Mouse (Mus musculus): Measurements from ENCODE around the gene R3hdml. TPM values are rescaled to one million over a fixed set of nuclear protein-coding genes. Genes with fewer than 3 reads are reported as not detected.
A peak's percentile ranks its signal among the peaks of the same experiment; 100 is the strongest.

Gene R3hdml
- polyA plus RNA-seq, 1 experiment: 3.6 TPM

GRCm38 (mm10) chr2:163463251-163463769 lies 28.8 kb upstream of the R3hdml start:
- H3K4me1 ChIP-seq (ENCODE audit: control insufficient read depth, insufficient read depth, low read length): 0 out of 2 replicates have a peak, but pooled peaks cover 2% of the 10 kb centered on the region
- H3K4me3 ChIP-seq (ENCODE audit: insufficient read depth, low read depth, low read length): no peak overlapping the region
- 67% methylated on average over 10 of the region's 10 CpGs for WGBS
- TF ChIP-seq POLR2A (IDR thresholded peaks at IDR 0.05; ENCODE audit: low read depth, low read length) (no peak), CTCF (conservative IDR thresholded peaks at IDR 0.05; ENCODE audit: insufficient read depth, insufficient read length, low read depth, low read length) (no peak)
- H3K27ac ChIP-seq (ENCODE audit: insufficient read depth, low read depth, low read length): no peak overlapping the region
- DNase-seq: no peak
- H3K27me3 ChIP-seq (replicated peaks; ENCODE audit: control insufficient read depth, insufficient read depth, low read length): no peaks in the 10 kb centered on the region
- H3K36me3 ChIP-seq (ENCODE audit: control insufficient read depth, insufficient read depth, low read length): no peaks in the 10 kb centered on the region

- 53% methylated on average over 4 of the region's 4 CpGs for WGBS
- DNase-seq: peak; percentile 14
- Histone ChIP-seq H3K36me3 (ENCODE audit: control insufficient read depth, insufficient read depth, low read length) (no peaks in the 10 kb centered on the region), H3K4me1 (ENCODE audit: control insufficient read depth, insufficient read depth, low read length) (0 out of 2 replicates have a peak, but pooled peaks cover 2% of the 10 kb centered on the region), H3K27me3 (replicated peaks; ENCODE audit: control insufficient read depth, insufficient read depth, low read length) (no peaks in the 10 kb centered on the region), H3K27ac (ENCODE audit: insufficient read depth, low read depth, low read length) (no peak overlapping the region), H3K4me3 (ENCODE audit: insufficient read depth, low read depth, low read length) (no peak overlapping the region)
- TF ChIP-seq POLR2A (IDR thresholded peaks at IDR 0.05; ENCODE audit: low read depth, low read length) (no peak), CTCF (conservative IDR thresholded peaks at IDR 0.05; ENCODE audit: insufficient read depth, insufficient read length, low read depth, low read length) (no peak)
Measured at GRCm38 (mm10) chr2:163463998-163464397, 28.1 kb upstream of the R3hdml start.

GRCm38 (mm10) chr2:163464562-163464961 lies 27.6 kb upstream of the R3hdml start:
- WGBS: 65% methylated on average over 6 of the region's 6 CpGs

GRCm38 (mm10) chr2:163466771-163467170 lies 25.3 kb upstream of the R3hdml start:
- DNase-seq: no peak
- TF ChIP-seq POLR2A (IDR thresholded peaks at IDR 0.05; ENCODE audit: low read depth, low read length) (no peak), CTCF (conservative IDR thresholded peaks at IDR 0.05; ENCODE audit: insufficient read depth, insufficient read length, low read depth, low read length) (no peak)
- 70% methylated on average over 8 of the region's 8 CpGs for WGBS

More at GRCm38 (mm10) chr2:163464562-163464961, 27.6 kb upstream of the R3hdml start:
- Histone ChIP-seq H3K27ac (ENCODE audit: insufficient read depth, low read depth, low read length) (no peak overlapping the region), H3K36me3 (ENCODE audit: control insufficient read depth, insufficient read depth, low read length) (no peaks in the 10 kb centered on the region), H3K4me3 (ENCODE audit: insufficient read depth, low read depth, low read length) (no peak overlapping the region), H3K4me1 (ENCODE audit: control insufficient read depth, insufficient read depth, low read length) (0 out of 2 replicates have a peak, but pooled peaks cover 2% of the 10 kb centered on the region), H3K27me3 (replicated peaks; ENCODE audit: control insufficient read depth, insufficient read depth, low read length) (no peaks in the 10 kb centered on the region)
- TF ChIP-seq CTCF (conservative IDR thresholded peaks at IDR 0.05; ENCODE audit: insufficient read depth, insufficient read length, low read depth, low read length) (no peak), POLR2A (IDR thresholded peaks at IDR 0.05; ENCODE audit: low read depth, low read length) (no peak)
- no peak for DNase-seq

GRCm38 (mm10) chr2:163467585-163467984 lies 24.5 kb upstream of the R3hdml start:
- Histone ChIP-seq H3K36me3 (ENCODE audit: control insufficient read depth, insufficient read depth, low read length) (no peaks in the 10 kb centered on the region), H3K27ac (ENCODE audit: insufficient read depth, low read depth, low read length) (no peak overlapping the region), H3K4me3 (ENCODE audit: insufficient read depth, low read depth, low read length) (no peak overlapping the region), H3K4me1 (ENCODE audit: control insufficient read depth, insufficient read depth, low read length) (peaks cover 9% of the 10 kb centered on the region; the same call in 1 of the 2 replicates), H3K27me3 (replicated peaks; ENCODE audit: control insufficient read depth, insufficient read depth, low read length) (no peaks in the 10 kb centered on the region)
- 89% methylated on average over 6 of the region's 6 CpGs for WGBS
- no peak for TF ChIP-seq CTCF (conservative IDR thresholded peaks at IDR 0.05; ENCODE audit: insufficient read depth, insufficient read length, low read depth, low read length)
- TF ChIP-seq POLR2A (IDR thresholded peaks at IDR 0.05; ENCODE audit: low read depth, low read length): no peak
- no peak for DNase-seq

More at GRCm38 (mm10) chr2:163466771-163467170, 25.3 kb upstream of the R3hdml start:
- H3K4me1 ChIP-seq (ENCODE audit: control insufficient read depth, insufficient read depth, low read length): peaks cover 8% of the 10 kb centered on the region; the same call in 1 of the 2 replicates
- no peaks in the 10 kb centered on the region for H3K36me3 ChIP-seq (ENCODE audit: control insufficient read depth, insufficient read depth, low read length)
- H3K4me3 ChIP-seq (ENCODE audit: insufficient read depth, low read depth, low read length): no peak overlapping the region
- no peak overlapping the region for H3K27ac ChIP-seq (ENCODE audit: insufficient read depth, low read depth, low read length)
- H3K27me3 ChIP-seq (replicated peaks; ENCODE audit: control insufficient read depth, insufficient read depth, low read length): no peaks in the 10 kb centered on the region

GRCm38 (mm10) chr2:163468866-163469265 lies 23.3 kb upstream of the R3hdml start:
- peaks cover 9% of the 10 kb centered on the region; the same call in 1 of the 2 replicates for H3K4me1 ChIP-seq (ENCODE audit: control insufficient read depth, insufficient read depth, low read length)
- WGBS: 96% methylated on average over 6 of the region's 6 CpGs
- H3K27ac ChIP-seq (ENCODE audit: insufficient read depth, low read depth, low read length): no peak overlapping the region
- TF ChIP-seq POLR2A (IDR thresholded peaks at IDR 0.05; ENCODE audit: low read depth, low read length) (no peak), CTCF (conservative IDR thresholded peaks at IDR 0.05; ENCODE audit: insufficient read depth, insufficient read length, low read depth, low read length) (no peak)
- DNase-seq: no peak
- no peaks in the 10 kb centered on the region for H3K27me3 ChIP-seq (replicated peaks; ENCODE audit: control insufficient read depth, insufficient read depth, low read length)
- no peaks in the 10 kb centered on the region for H3K36me3 ChIP-seq (ENCODE audit: control insufficient read depth, insufficient read depth, low read length)
- H3K4me3 ChIP-seq (ENCODE audit: insufficient read depth, low read depth, low read length): no peak overlapping the region

- WGBS: 94% methylated on average over 15 of the region's 15 CpGs
Measured at GRCm38 (mm10) chr2:163469711-163470110, 22.4 kb upstream of the R3hdml start.

More at GRCm38 (mm10) chr2:163469711-163470110, 22.4 kb upstream of the R3hdml start:
- Histone ChIP-seq H3K4me3 (ENCODE audit: insufficient read depth, low read depth, low read length) (no peak overlapping the region), H3K27me3 (replicated peaks; ENCODE audit: control insufficient read depth, insufficient read depth, low read length) (no peaks in the 10 kb centered on the region), H3K4me1 (ENCODE audit: control insufficient read depth, insufficient read depth, low read length) (peaks cover 7% of the 10 kb centered on the region; the same call in 1 of the 2 replicates), H3K36me3 (ENCODE audit: control insufficient read depth, insufficient read depth, low read length) (no peaks in the 10 kb centered on the region), H3K27ac (ENCODE audit: insufficient read depth, low read depth, low read length) (no peak overlapping the region)
- DNase-seq: no peak
- TF ChIP-seq CTCF (conservative IDR thresholded peaks at IDR 0.05; ENCODE audit: insufficient read depth, insufficient read length, low read depth, low read length): no peak

All from kidney, adult 2 months (tissue).